Mouse (Mus musculus) heart, embryonic 11.5 days (tissue): ENCODE measurements around the gene 5330417C22Rik. TPM values are rescaled to one million over a fixed set of nuclear protein-coding genes. Genes with fewer than 3 reads are reported as not detected.

ENCODE experiments used
- ATAC-seq: fragments of 200-750 bp; cut with Nextera tagmentation; replicated peaks from 2 replicates; pipeline ENCODE4 v1.8.0; 2017; ENCODE audit warnings: moderate library complexity; ENCODE audit not compliant: insufficient number of reproducible peaks, low FRiP score, low TSS enrichment
- H3K27ac ChIP-seq: fragments of 300-500 bp; sonication (generic); 2 replicates; pipeline ENCODE4 v1.5.1; 2014; ENCODE audit warnings: mild to moderate bottlenecking, low read depth, low read length
- H3K27me3 ChIP-seq: fragments of 300-500 bp; sonication (generic); 2 replicates; pipeline ENCODE4 v1.6.1; 2014; ENCODE audit warnings: mild to moderate bottlenecking, low read length, mixed read lengths; ENCODE audit not compliant: control insufficient read depth, insufficient read depth
- H3K36me3 ChIP-seq: fragments of 300-500 bp; sonication (generic); 2 replicates; pipeline ENCODE4 v1.6.1; 2014; ENCODE audit warnings: mild to moderate bottlenecking, low read length, moderate library complexity, mixed read lengths; ENCODE audit not compliant: control insufficient read depth, insufficient read depth
- H3K4me1 ChIP-seq: fragments of 300-500 bp; sonication (generic); 2 replicates; pipeline ENCODE4 v1.6.1; 2014; ENCODE audit warnings: low read length; ENCODE audit not compliant: control insufficient read depth, insufficient read depth
- H3K4me2 ChIP-seq: fragments of 300-500 bp; sonication (generic); 2 replicates; pipeline ENCODE4 v1.6.1; 2014; ENCODE audit warnings: mild to moderate bottlenecking, moderate library complexity
- H3K4me3 ChIP-seq: fragments of 300-500 bp; sonication (generic); 2 replicates; pipeline ENCODE4 v1.5.1; 2014; ENCODE audit warnings: low read depth, low read length
- H3K9ac ChIP-seq: fragments of 300-500 bp; sonication (generic); 2 replicates; pipeline ENCODE4 v1.6.1; 2014; ENCODE audit warnings: mild to moderate bottlenecking, low read depth, low read length, moderate library complexity
- H3K9me3 ChIP-seq: fragments of 300-500 bp; sonication (generic); replicated peaks from 2 replicates; pipeline ENCODE4 v1.6.1; 2016; ENCODE audit warnings: low read length; ENCODE audit not compliant: control insufficient read depth
- WGBS: fragments of 180-500 bp; shearing (Covaris S2); extraction: QIAGEN DNeasy Blood & Tissue Kit; methylation state at CpG from one replicate; pipeline ENCODE4 v1.1.7; 2014; ENCODE audit not compliant: insufficient replicate concordance; 5-methylcytosine and 5-hydroxymethylcytosine counted together
- polyA plus RNA-seq: library from polyadenylated mRNA; unstranded; fragments of >200 nt; fragmentation: Nextera tagmentation; extraction: Ambion mirVana; gene quantifications from 2 replicates; pipeline ENCODE4 v1.2.1, GENCODE M21; 2014

Gene 5330417C22Rik
- polyA plus RNA-seq, 1 experiment from 2014 or later: 0.59 TPM

- Histone ChIP-seq H3K9ac (no peak overlapping the region), H3K36me3 (no peaks in the 10 kb centered on the region), H3K27ac (no peak overlapping the region), H3K4me3 (no peak overlapping the region), H3K4me2 (no peak overlapping the region), H3K4me1 (peaks cover 5% of the 10 kb centered on the region; the same call in 1 of the 2 replicates), H3K9me3 (no peaks in the 10 kb centered on the region), H3K27me3 (no peaks in the 10 kb centered on the region)
- no peak for ATAC-seq
- 71% methylated on average over 9 of the region's 9 CpGs for WGBS
Measured at GRCm38 (mm10) chr3:108494861-108495474, 41.4 kb downstream of the 5330417C22Rik start.

- no peak overlapping the region for H3K4me3 ChIP-seq
- no peaks in the 10 kb centered on the region for H3K4me1 ChIP-seq
- no peaks in the 10 kb centered on the region for H3K27me3 ChIP-seq
- ATAC-seq: no peak
- no peaks in the 10 kb centered on the region; the same call in 1 of the 2 replicates for H3K9me3 ChIP-seq
- H3K27ac ChIP-seq: no peak overlapping the region
- WGBS: 36% methylated on average over 3 of the region's 3 CpGs
- no peak overlapping the region for H3K9ac ChIP-seq
- no peaks in the 10 kb centered on the region for H3K36me3 ChIP-seq
- H3K4me2 ChIP-seq: no peak overlapping the region
Measured at GRCm38 (mm10) chr3:108489968-108490367, 46.4 kb downstream of the 5330417C22Rik start.

GRCm38 (mm10) chr3:108484749-108485148 is 51.6 kb downstream of the 5330417C22Rik start:
- H3K9ac ChIP-seq: no peak overlapping the region
- 78% methylated on average over 4 of the region's 4 CpGs for WGBS
- no peak for ATAC-seq
- H3K36me3 ChIP-seq: no peaks in the 10 kb centered on the region
- no peaks in the 10 kb centered on the region for H3K4me1 ChIP-seq
- no peaks in the 10 kb centered on the region; the same call in 1 of the 2 replicates for H3K9me3 ChIP-seq
- H3K27me3 ChIP-seq: no peaks in the 10 kb centered on the region
- H3K4me2 ChIP-seq: no peak overlapping the region
- no peak overlapping the region for H3K27ac ChIP-seq
- no peak overlapping the region for H3K4me3 ChIP-seq

- Histone ChIP-seq H3K27me3 (no peaks in the 10 kb centered on the region), H3K4me2 (no peak overlapping the region), H3K4me1 (no peaks in the 10 kb centered on the region), H3K36me3 (no peaks in the 10 kb centered on the region), H3K4me3 (no peak overlapping the region), H3K27ac (no peak overlapping the region), H3K9me3 (no peaks in the 10 kb centered on the region), H3K9ac (no peak overlapping the region)
- WGBS: 79% methylated on average over 4 of the region's 4 CpGs
- no peak for ATAC-seq
Measured at GRCm38 (mm10) chr3:108478800-108479199, 57.5 kb downstream of the 5330417C22Rik start.

GRCm38 (mm10) chr3:108476761-108477619 is 59.3 kb downstream of the 5330417C22Rik start:
- no peak overlapping the region for H3K4me2 ChIP-seq
- no peak overlapping the region for H3K4me3 ChIP-seq
- no peaks in the 10 kb centered on the region for H3K27me3 ChIP-seq
- H3K27ac ChIP-seq: no peak overlapping the region
- 60% methylated on average over 14 of the region's 14 CpGs for WGBS
- no peaks in the 10 kb centered on the region for H3K36me3 ChIP-seq
- no peak overlapping the region for H3K9ac ChIP-seq
- H3K9me3 ChIP-seq: no peaks in the 10 kb centered on the region
- no peak for ATAC-seq
- H3K4me1 ChIP-seq: no peaks in the 10 kb centered on the region

- H3K4me3 ChIP-seq: no peak overlapping the region
- no peak overlapping the region for H3K27ac ChIP-seq
- H3K4me2 ChIP-seq: no peak overlapping the region
- H3K9me3 ChIP-seq: no peaks in the 10 kb centered on the region
- H3K36me3 ChIP-seq: no peaks in the 10 kb centered on the region
- H3K27me3 ChIP-seq: no peaks in the 10 kb centered on the region
- no peaks in the 10 kb centered on the region for H3K4me1 ChIP-seq
- H3K9ac ChIP-seq: no peak overlapping the region
- WGBS: 81% methylated on average over 5 of the region's 5 CpGs
- ATAC-seq: no peak
Measured at GRCm38 (mm10) chr3:108475496-108475895, 60.8 kb downstream of the 5330417C22Rik start.

- Histone ChIP-seq H3K36me3 (no peaks in the 10 kb centered on the region), H3K4me3 (no peak overlapping the region), H3K9me3 (no peaks in the 10 kb centered on the region), H3K27ac (no peak overlapping the region), H3K27me3 (no peaks in the 10 kb centered on the region), H3K4me1 (no peaks in the 10 kb centered on the region), H3K9ac (no peak overlapping the region), H3K4me2 (no peak overlapping the region)
- 86% methylated on average over 7 of the region's 7 CpGs for WGBS
- no peak for ATAC-seq
Measured at GRCm38 (mm10) chr3:108474969-108475368, 61.4 kb downstream of the 5330417C22Rik start.

- WGBS: 50% methylated on average over 8 of the region's 8 CpGs
- H3K9me3 ChIP-seq: no peaks in the 10 kb centered on the region
- H3K36me3 ChIP-seq: no peaks in the 10 kb centered on the region
- H3K4me1 ChIP-seq: no peaks in the 10 kb centered on the region
- no peak overlapping the region for H3K4me3 ChIP-seq
- H3K27ac ChIP-seq: no peak overlapping the region
- no peak for ATAC-seq
- no peaks in the 10 kb centered on the region for H3K27me3 ChIP-seq
- no peak overlapping the region for H3K9ac ChIP-seq
- H3K4me2 ChIP-seq: no peak overlapping the region
Measured at GRCm38 (mm10) chr3:108467760-108468159, 68.6 kb downstream of the 5330417C22Rik start.
